ENCODE assay signal across 7 mouse cellular contexts in genomic region chr11:43681472-43682414, GRCm38 (mm10). TPM values are rescaled to one million over a fixed set of nuclear protein-coding genes. Genes with fewer than 3 reads are reported as not detected.
DNase-seq lines count a peak whose midpoint lies in the region; ATAC-seq and TF ChIP-seq lines count a peak whose summit lies in the region.

TSS of gene Pwwp2a (plus strand) at chr11:43681998.

- peak; percentile 99 for ATAC-seq in intestine, postnatal 0 days
- peak; percentile 99 for ATAC-seq in midbrain, embryonic 12.5 days (ENCODE audit: low FRiP score, low read depth)

- H3K4me1 ChIP-seq in embryonic facial prominence, embryonic 10.5 days, result peaks cover 26% of the 10 kb centered on the region
- H3K4me1 ChIP-seq in intestine, postnatal 0 days (replicated peaks; ENCODE audit: control insufficient read depth, insufficient read depth, low read length), result peaks cover 3% of the 10 kb centered on the region; the same call in 1 of the 2 replicates
- H3K4me1 ChIP-seq in midbrain, embryonic 12.5 days, result peaks cover 22% of the 10 kb centered on the region
- H3K4me1 ChIP-seq in small intestine, adult 2 months (ENCODE audit: control insufficient read depth, insufficient read depth, insufficient read length, low read length), result peaks cover 4% of the 10 kb centered on the region; the same call in 1 of the 2 replicates

- under 1% methylated on average over 84 of the region's 87 CpGs for WGBS in embryonic facial prominence, embryonic 10.5 days
- WGBS in intestine, postnatal 0 days, result under 1% methylated on average over 47 of the region's 87 CpGs
- WGBS in midbrain, embryonic 12.5 days, result under 1% methylated on average over 49 of the region's 87 CpGs
- WGBS in small intestine, adult 2 months, result under 1% methylated on average over 77 of the region's 87 CpGs

- H3K9me3 ChIP-seq in embryonic facial prominence, embryonic 10.5 days, result no peaks in the 10 kb centered on the region
- no peaks in the 10 kb centered on the region for H3K9me3 ChIP-seq in intestine, postnatal 0 days (ENCODE audit: control insufficient read depth)
- no peaks in the 10 kb centered on the region for H3K9me3 ChIP-seq in midbrain, embryonic 12.5 days

- H3K27me3 ChIP-seq in embryonic facial prominence, embryonic 10.5 days (replicated peaks; ENCODE audit: low read depth, poor library complexity, severe bottlenecking), result no peaks in the 10 kb centered on the region
- no peaks in the 10 kb centered on the region for H3K27me3 ChIP-seq in intestine, postnatal 0 days (replicated peaks; ENCODE audit: control insufficient read depth, insufficient read depth, low read length)
- no peaks in the 10 kb centered on the region for H3K27me3 ChIP-seq in midbrain, embryonic 12.5 days
- H3K27me3 ChIP-seq in small intestine, adult 2 months (ENCODE audit: control insufficient read depth, insufficient read depth, low read length), result no peaks in the 10 kb centered on the region

- peak; percentile 100 for DNase-seq in adrenal gland, postnatal 10 days
- peak; percentile 99 for DNase-seq in embryonic facial prominence, embryonic 10.5 days (ENCODE audit: low spot score)
- peak; percentile 93 for DNase-seq in gonadal fat pad, adult 2 months (ENCODE audit: low read depth)
- peak; percentile 100 for DNase-seq in left cerebral cortex, postnatal 4 days

- peak within 1 kb of the TSS; percentile 91 for H3K4me2 ChIP-seq in intestine, postnatal 0 days (replicated peaks; ENCODE audit: low read depth)
- H3K4me2 ChIP-seq in midbrain, embryonic 12.5 days (replicated peaks), result peak within 1 kb of the TSS; percentile 77

- intact Hi-C loops in left cerebral cortex, postnatal 4 days (cut with DNase I), result no loop called here

- H3K4me3 ChIP-seq in embryonic facial prominence, embryonic 10.5 days, result peak within 1 kb of the TSS; percentile 93
- H3K4me3 ChIP-seq in intestine, postnatal 0 days (ENCODE audit: low read depth, low read length), result peak within 1 kb of the TSS; percentile 95
- H3K4me3 ChIP-seq in midbrain, embryonic 12.5 days, result peak within 1 kb of the TSS; percentile 98
- H3K4me3 ChIP-seq in small intestine, adult 2 months (ENCODE audit: low read depth, low read length), result peak within 1 kb of the TSS; percentile 71

- peaks cover 30% of the 10 kb centered on the region for H3K36me3 ChIP-seq in embryonic facial prominence, embryonic 10.5 days (replicated peaks)
- H3K36me3 ChIP-seq in intestine, postnatal 0 days (ENCODE audit: control insufficient read depth, insufficient read depth), result no peaks in the 10 kb centered on the region
- H3K36me3 ChIP-seq in midbrain, embryonic 12.5 days, result peaks cover 6% of the 10 kb centered on the region
- no peaks in the 10 kb centered on the region; the same call in none of the 2 replicates for H3K36me3 ChIP-seq in small intestine, adult 2 months (ENCODE audit: control insufficient read depth, insufficient read depth, low read length)

- peak; percentile 61 for TF ChIP-seq POLR2A in small intestine, adult 2 months (IDR thresholded peaks at IDR 0.05; ENCODE audit: low read depth, low read length)

- peak; percentile 23 for TF ChIP-seq CTCF in intestine, postnatal 0 days (IDR thresholded peaks at IDR 0.05; ENCODE audit: low read depth)
- no peak for TF ChIP-seq CTCF in small intestine, adult 2 months (IDR thresholded peaks at IDR 0.05; ENCODE audit: extremely low read depth, insufficient read length, insufficient replicate concordance, low read depth, low read length)

- peak within 1 kb of the TSS; percentile 98 for H3K27ac ChIP-seq in embryonic facial prominence, embryonic 10.5 days (replicated peaks)
- H3K27ac ChIP-seq in intestine, postnatal 0 days (ENCODE audit: low read depth, low read length), result peak within 1 kb of the TSS; percentile 94
- peak within 1 kb of the TSS; percentile 97 for H3K27ac ChIP-seq in midbrain, embryonic 12.5 days (replicated peaks)
- H3K27ac ChIP-seq in small intestine, adult 2 months (ENCODE audit: insufficient read depth, low read depth, low read length), result peak within 1 kb of the TSS; percentile 62

- H3K9ac ChIP-seq in intestine, postnatal 0 days (ENCODE audit: low read depth, low read length), result peak within 1 kb of the TSS; percentile 98
- H3K9ac ChIP-seq in midbrain, embryonic 12.5 days (replicated peaks), result peak within 1 kb of the TSS; percentile 98

RNA-seq across cellular contexts. Expression of gene Pwwp2a, which starts in this region (rescaled TPM):
- total RNA-seq in adrenal gland, postnatal 10 days (2021), result 10 to 100 TPM; 33.2 to 42.0 TPM
- polyA plus RNA-seq in embryonic facial prominence, embryonic 10.5 days (2016; fragmentation: Nextera tagmentation; extraction: Ambion mirVana), result 27.5 and 28.8 TPM in 2 replicates
- polyA plus RNA-seq in gonadal fat pad, adult 2 months (2012; rRNA removed), result 12.5 and 14.8 TPM in 2 replicates
- polyA plus RNA-seq in intestine, postnatal 0 days (2015; fragmentation: Nextera tagmentation; extraction: Ambion mirVana), result 12.1 and 12.5 TPM in 2 replicates
- total RNA-seq in left cerebral cortex, postnatal 4 days (2021), result 10 to 100 TPM; 61.1 to 70.5 TPM
- 50.9 and 60.7 TPM in 2 replicates for polyA plus RNA-seq in midbrain, embryonic 12.5 days (2016; fragmentation: Nextera tagmentation; extraction: Ambion mirVana)
- 4.2 and 10.1 TPM in 2 replicates for polyA plus RNA-seq in small intestine, adult 2 months (2012; rRNA removed)

Comparison
In these comparisons a context has a peak if more than half of its experiments do, and no peak if none do; other contexts are left out.
1. Peak in every context shown above with its lines: DNase-seq, ATAC-seq, H3K4me3 ChIP-seq and H3K27ac ChIP-seq.